Mouse (Mus musculus): ENCODE results near the gene Tmem101. TPM values are rescaled to one million over a fixed set of nuclear protein-coding genes. Genes with fewer than 3 reads are reported as not detected.
"Not testable (repeated sequence)": the region's sequence is repeated elsewhere in the genome, so short reads cannot be mapped to it uniquely, and the experiment has no call there.

The Tmem101 gene
- polyA plus RNA-seq, 1 experiment: 25.1 TPM

GRCm38 (mm10) chr11:102165971-102166722 lies 9.9 kb upstream of the Tmem101 start:
- Histone ChIP-seq H3K27me3 (ENCODE audit: control insufficient read depth, insufficient read depth, insufficient read length) (no peaks in the 10 kb centered on the region), H3K79me3 (ENCODE audit: low read depth) (peaks cover 28% of the 10 kb centered on the region), H3K36me3 (ENCODE audit: control insufficient read depth, insufficient read depth) (peaks cover 98% of the 10 kb centered on the region), H3K4me3 (ENCODE audit: insufficient read depth, poor library complexity, severe bottlenecking) (no peak overlapping the region), H3ac (ENCODE audit: control insufficient read depth, insufficient read length, low read depth) (no peak overlapping the region), H3K79me2 (ENCODE audit: control insufficient read depth, insufficient read depth) (peaks cover 61% of the 10 kb centered on the region)
- TF ChIP-seq USF1 (IDR thresholded peaks at IDR 0.05; ENCODE audit: low read depth) (no peak), CTCF (IDR thresholded peaks at IDR 0.05; ENCODE audit: control insufficient read depth, insufficient read depth, insufficient read length) (no peak), MYOG (IDR thresholded peaks at IDR 0.05; ENCODE audit: control insufficient read depth, extremely low read depth, insufficient read length) (no peak), MAX (IDR thresholded peaks at IDR 0.05) (no peak), FOSL1 (IDR thresholded peaks at IDR 0.05; ENCODE audit: insufficient read depth, low read length, poor library complexity, severe bottlenecking) (no peak), CEBPB (IDR thresholded peaks at IDR 0.05; ENCODE audit: low read depth) (no peak), MYOD1 (IDR thresholded peaks at IDR 0.05; ENCODE audit: control insufficient read depth, insufficient read length, low read depth) (no peak)

- peaks cover 44% of the 10 kb centered on the region for H3K36me3 ChIP-seq (ENCODE audit: control insufficient read depth, insufficient read depth)
- no peak overlapping the region for H3ac ChIP-seq (ENCODE audit: control insufficient read depth, insufficient read length, low read depth)
- no peak overlapping the region for H3K4me3 ChIP-seq (ENCODE audit: insufficient read depth, poor library complexity, severe bottlenecking)
- H3K79me2 ChIP-seq (ENCODE audit: control insufficient read depth, insufficient read depth): peaks cover 8% of the 10 kb centered on the region
- no peaks in the 10 kb centered on the region for H3K79me3 ChIP-seq (ENCODE audit: low read depth)
- no peak for TF ChIP-seq MYOD1 (IDR thresholded peaks at IDR 0.05; ENCODE audit: control insufficient read depth, insufficient read length, low read depth)
- no peak for TF ChIP-seq CTCF (IDR thresholded peaks at IDR 0.05; ENCODE audit: control insufficient read depth, insufficient read depth, insufficient read length)
- TF ChIP-seq CEBPB (IDR thresholded peaks at IDR 0.05; ENCODE audit: low read depth): no peak
- TF ChIP-seq MAX (IDR thresholded peaks at IDR 0.05): no peak
- no peak for TF ChIP-seq MYOG (IDR thresholded peaks at IDR 0.05; ENCODE audit: control insufficient read depth, extremely low read depth, insufficient read length)
- TF ChIP-seq FOSL1 (IDR thresholded peaks at IDR 0.05; ENCODE audit: insufficient read depth, low read length, poor library complexity, severe bottlenecking): no peak
- no peak for TF ChIP-seq USF1 (IDR thresholded peaks at IDR 0.05; ENCODE audit: low read depth)
- no peaks in the 10 kb centered on the region for H3K27me3 ChIP-seq (ENCODE audit: control insufficient read depth, insufficient read depth, insufficient read length)
Measured at GRCm38 (mm10) chr11:102159781-102160180, 3.6 kb upstream of the Tmem101 start.

- H3K4me3 ChIP-seq (ENCODE audit: insufficient read depth, poor library complexity, severe bottlenecking); H3ac ChIP-seq (ENCODE audit: control insufficient read depth, insufficient read length, low read depth); H3K79me3 ChIP-seq (ENCODE audit: low read depth); H3K79me2 ChIP-seq (ENCODE audit: control insufficient read depth, insufficient read depth); H3K27me3 ChIP-seq (ENCODE audit: control insufficient read depth, insufficient read depth, insufficient read length): not testable (repeated sequence)
- H3K36me3 ChIP-seq (ENCODE audit: control insufficient read depth, insufficient read depth): peaks cover 36% of the 10 kb centered on the region
Measured at GRCm38 (mm10) chr11:102158024-102158423, 1.8 kb upstream of the Tmem101 start.

GRCm38 (mm10) chr11:102156786-102157089 lies 534 bp upstream of the Tmem101 start:
- H3ac ChIP-seq (ENCODE audit: control insufficient read depth, insufficient read length, low read depth): no peak overlapping the region
- TF ChIP-seq MAX (IDR thresholded peaks at IDR 0.05): no peak
- no peak for TF ChIP-seq CTCF (IDR thresholded peaks at IDR 0.05; ENCODE audit: control insufficient read depth, insufficient read depth, insufficient read length)
- no peak for TF ChIP-seq MYOG (IDR thresholded peaks at IDR 0.05; ENCODE audit: control insufficient read depth, extremely low read depth, insufficient read length)
- TF ChIP-seq MYOD1 (IDR thresholded peaks at IDR 0.05; ENCODE audit: control insufficient read depth, insufficient read length, low read depth): no peak
- peaks cover 26% of the 10 kb centered on the region for H3K36me3 ChIP-seq (ENCODE audit: control insufficient read depth, insufficient read depth)
- peaks cover 8% of the 10 kb centered on the region for H3K79me2 ChIP-seq (ENCODE audit: control insufficient read depth, insufficient read depth)
- H3K79me3 ChIP-seq (ENCODE audit: low read depth): no peaks in the 10 kb centered on the region
- no peaks in the 10 kb centered on the region for H3K27me3 ChIP-seq (ENCODE audit: control insufficient read depth, insufficient read depth, insufficient read length)
- H3K4me3 ChIP-seq (ENCODE audit: insufficient read depth, poor library complexity, severe bottlenecking): no peak overlapping the region

GRCm38 (mm10) chr11:102147213-102147989 lies 8.8 kb downstream of the Tmem101 start:
- Histone ChIP-seq H3K4me3 (ENCODE audit: insufficient read depth, poor library complexity, severe bottlenecking) (no peak overlapping the region), H3K36me3 (ENCODE audit: control insufficient read depth, insufficient read depth) (no peaks in the 10 kb centered on the region), H3K79me3 (ENCODE audit: low read depth) (no peaks in the 10 kb centered on the region), H3ac (ENCODE audit: control insufficient read depth, insufficient read length, low read depth) (no peak overlapping the region), H3K79me2 (ENCODE audit: control insufficient read depth, insufficient read depth) (no peaks in the 10 kb centered on the region), H3K27me3 (ENCODE audit: control insufficient read depth, insufficient read depth, insufficient read length) (peaks cover 42% of the 10 kb centered on the region)
- TF ChIP-seq USF1 (IDR thresholded peaks at IDR 0.05; ENCODE audit: low read depth) (no peak), CTCF (IDR thresholded peaks at IDR 0.05; ENCODE audit: control insufficient read depth, insufficient read depth, insufficient read length) (no peak), CEBPB (IDR thresholded peaks at IDR 0.05; ENCODE audit: low read depth) (no peak), FOSL1 (IDR thresholded peaks at IDR 0.05; ENCODE audit: insufficient read depth, low read length, poor library complexity, severe bottlenecking) (no peak), MAX (IDR thresholded peaks at IDR 0.05) (no peak), MYOG (IDR thresholded peaks at IDR 0.05; ENCODE audit: control insufficient read depth, extremely low read depth, insufficient read length) (no peak), MYOD1 (IDR thresholded peaks at IDR 0.05; ENCODE audit: control insufficient read depth, insufficient read length, low read depth) (no peak)

- Histone ChIP-seq H3K27me3 (ENCODE audit: control insufficient read depth, insufficient read depth, insufficient read length) (peaks cover 42% of the 10 kb centered on the region), H3K36me3 (ENCODE audit: control insufficient read depth, insufficient read depth) (no peaks in the 10 kb centered on the region), H3K79me3 (ENCODE audit: low read depth) (no peaks in the 10 kb centered on the region), H3ac (ENCODE audit: control insufficient read depth, insufficient read length, low read depth) (no peak overlapping the region), H3K79me2 (ENCODE audit: control insufficient read depth, insufficient read depth) (no peaks in the 10 kb centered on the region), H3K4me3 (ENCODE audit: insufficient read depth, poor library complexity, severe bottlenecking) (no peak overlapping the region)
- TF ChIP-seq CEBPB (IDR thresholded peaks at IDR 0.05; ENCODE audit: low read depth): no peak
- no peak for TF ChIP-seq MAX (IDR thresholded peaks at IDR 0.05)
- TF ChIP-seq USF1 (IDR thresholded peaks at IDR 0.05; ENCODE audit: low read depth): no peak
- no peak for TF ChIP-seq FOSL1 (IDR thresholded peaks at IDR 0.05; ENCODE audit: insufficient read depth, low read length, poor library complexity, severe bottlenecking)
Measured at GRCm38 (mm10) chr11:102146531-102146930, 9.7 kb downstream of the Tmem101 start.

Measured in C2C12 (cell line).